Mouse (Mus musculus): ENCODE measurements around the gene Tekt3. TPM values are rescaled to one million over a fixed set of nuclear protein-coding genes. Genes with fewer than 3 reads are reported as not detected.

Tekt3 gene
- polyA plus RNA-seq (2014; fragmentation: Illumina TruSeq; extraction: RNeasy Lipid Tissue Mini Kit (QIAGEN cat#74804); ENCODE audit: low replicate concordance), result not detected

GRCm38 (mm10) chr11:63061446-63061845 lies at the start of gene Tekt3:
TSS of gene Tekt3 (plus strand) at chr11:63061654.

GRCm38 (mm10) chr11:63128784-63129183 lies 67.3 kb downstream of the Tekt3 start, which contains the start of gene Pmp22:
TSS of gene Pmp22 (plus strand) at chr11:63128982.

Other genes with a start within 250 kb of the Tekt3 start
- 17.3 TPM for gene Trim16, start 241.4 kb upstream of the Tekt3 start, polyA plus RNA-seq (2014; fragmentation: Illumina TruSeq; extraction: RNeasy Lipid Tissue Mini Kit (QIAGEN cat#74804); ENCODE audit: low replicate concordance)
- 0.22 TPM for gene Fbxw10, start 214.6 kb upstream of the Tekt3 start, polyA plus RNA-seq (2014; fragmentation: Illumina TruSeq; extraction: RNeasy Lipid Tissue Mini Kit (QIAGEN cat#74804); ENCODE audit: low replicate concordance)
- gene Tvp23b, start 182.2 kb upstream of the Tekt3 start, polyA plus RNA-seq (2014; fragmentation: Illumina TruSeq; extraction: RNeasy Lipid Tissue Mini Kit (QIAGEN cat#74804); ENCODE audit: low replicate concordance), result 101 TPM
- gene Cdrt4, start 110.5 kb upstream of the Tekt3 start, polyA plus RNA-seq (2014; fragmentation: Illumina TruSeq; extraction: RNeasy Lipid Tissue Mini Kit (QIAGEN cat#74804); ENCODE audit: low replicate concordance), result not detected
- 118 TPM for gene Pmp22, start 67.3 kb downstream of the Tekt3 start, polyA plus RNA-seq (2014; fragmentation: Illumina TruSeq; extraction: RNeasy Lipid Tissue Mini Kit (QIAGEN cat#74804); ENCODE audit: low replicate concordance)

All from small intestine, adult 10 weeks (tissue).